Mouse (Mus musculus) T-helper 17 cell (primary cell): ENCODE data around the gene Mmrn2.

Source experiments
- in situ Hi-C, 2 experiments: fragments of 300-600 bp; cut with MboI, MseI; formaldehyde crosslinking; loops; 1 replicate in 1 of 2; 2 replicates in 1 of 2; pipeline ENCODE4 v1.15.1; 2025; ENCODE audit warnings: high pct_unique_total_duplicates in 2 of 2

The Mmrn2 gene

GRCm38 (mm10) chr14:34450451-34450850, 75.2 kb downstream of the Mmrn2 start:
- in situ Hi-C loops: no loop called here

GRCm38 (mm10) chr14:34451872-34452271, 76.6 kb downstream of the Mmrn2 start:
- in situ Hi-C loops: no loop called here

- in situ Hi-C loops: no loop called here
Measured at GRCm38 (mm10) chr14:34453648-34454047, 78.4 kb downstream of the Mmrn2 start.
